Mouse (Mus musculus) liver, adult 2 months (tissue): ENCODE data around the gene Mansc4.

Experiments
- CTCF ChIP-seq: fragments of 200-500 bp; IDR thresholded peaks from 2 replicates; pipeline ENCODE4 v1.5.1; 2011; ENCODE audit warnings: low read depth, low read length, control low read depth
- POLR2A ChIP-seq: fragments of 200-500 bp; IDR thresholded peaks from 2 replicates; pipeline ENCODE4 v1.6.1; 2011; ENCODE audit warnings: low read length, control low read depth; ENCODE audit not compliant: insufficient read depth; ENCODE audit errors: extremely low read depth

- TF ChIP-seq POLR2A (no peak), CTCF (no peak)
Measured at GRCm38 (mm10) chr6:147051666-147052065, 35.2 kb downstream of the Mansc4 start.
